Mouse (Mus musculus): Measurements from ENCODE around the gene Adam33. TPM values are rescaled to one million over a fixed set of nuclear protein-coding genes. Genes with fewer than 3 reads are reported as not detected.
"Not testable (repeated sequence)": the region's sequence is repeated elsewhere in the genome, so short reads cannot be mapped to it uniquely, and the experiment has no call there.

Gene Adam33
- polyA plus RNA-seq, 1 experiment from 2014 or later: 0.38 TPM

- H3K4me1 ChIP-seq (replicated peaks): peaks cover 14% of the 10 kb centered on the region; the same call in 1 of the 2 replicates
- H3K4me3 ChIP-seq (replicated peaks): no peak overlapping the region
- WGBS: 85% methylated on average over 5 of the region's 5 CpGs
- no peaks in the 10 kb centered on the region for H3K36me3 ChIP-seq
- H3K9ac ChIP-seq (replicated peaks): no peak overlapping the region
- peaks cover 49% of the 10 kb centered on the region for H3K27me3 ChIP-seq
- ATAC-seq: no peak
- H3K27ac ChIP-seq: no peak overlapping the region
- H3K9me3 ChIP-seq: no peaks in the 10 kb centered on the region
- H3K4me2 ChIP-seq (replicated peaks): no peak overlapping the region
Measured at GRCm38 (mm10) chr2:131038675-131039074, 24.9 kb downstream of the Adam33 start.

DNA sequence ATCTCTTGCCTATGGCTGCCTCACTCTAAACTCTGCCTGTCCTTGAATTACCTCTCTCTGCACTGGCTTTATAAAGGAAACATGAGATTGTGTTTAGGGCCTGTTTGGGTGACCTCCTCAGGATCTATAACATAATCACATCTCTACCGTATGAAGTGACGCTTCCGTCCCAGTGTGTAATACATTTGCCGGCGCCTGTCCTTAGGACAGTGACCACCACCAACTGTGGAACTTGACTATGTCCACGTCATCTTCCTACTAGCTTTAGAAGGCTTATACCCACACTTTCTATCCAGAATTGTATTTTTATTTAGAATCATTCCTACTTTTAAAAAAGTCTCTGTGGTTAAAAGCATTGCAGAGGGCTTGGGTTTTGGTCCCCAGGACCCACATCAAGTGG, 25.4 kb downstream of the Adam33 start:
- Histone ChIP-seq H3K27me3 (peaks cover 46% of the 10 kb centered on the region), H3K27ac (no peak overlapping the region), H3K36me3 (no peaks in the 10 kb centered on the region), H3K4me2 (replicated peaks) (no peak overlapping the region), H3K9ac (replicated peaks) (no peak overlapping the region), H3K4me1 (replicated peaks) (peaks cover 14% of the 10 kb centered on the region; the same call in 1 of the 2 replicates), H3K4me3 (replicated peaks) (no peak overlapping the region), H3K9me3 (no peaks in the 10 kb centered on the region)
- ATAC-seq: no peak
- 95% methylated on average over 6 of the region's 6 CpGs for WGBS

- H3K4me3 ChIP-seq (replicated peaks): no peak overlapping the region
- H3K36me3 ChIP-seq: no peaks in the 10 kb centered on the region
- ATAC-seq: no peak
- H3K9me3 ChIP-seq: no peaks in the 10 kb centered on the region
- H3K4me2 ChIP-seq (replicated peaks): no peak overlapping the region
- peaks cover 14% of the 10 kb centered on the region; the same call in 1 of the 2 replicates for H3K4me1 ChIP-seq (replicated peaks)
- peaks cover 39% of the 10 kb centered on the region for H3K27me3 ChIP-seq
- H3K27ac ChIP-seq: no peak overlapping the region
- no peak overlapping the region for H3K9ac ChIP-seq (replicated peaks)
- WGBS: 75% methylated on average over 17 of the region's 17 CpGs
Measured at GRCm38 (mm10) chr2:131037226-131037990, 26.2 kb downstream of the Adam33 start.

DNA sequence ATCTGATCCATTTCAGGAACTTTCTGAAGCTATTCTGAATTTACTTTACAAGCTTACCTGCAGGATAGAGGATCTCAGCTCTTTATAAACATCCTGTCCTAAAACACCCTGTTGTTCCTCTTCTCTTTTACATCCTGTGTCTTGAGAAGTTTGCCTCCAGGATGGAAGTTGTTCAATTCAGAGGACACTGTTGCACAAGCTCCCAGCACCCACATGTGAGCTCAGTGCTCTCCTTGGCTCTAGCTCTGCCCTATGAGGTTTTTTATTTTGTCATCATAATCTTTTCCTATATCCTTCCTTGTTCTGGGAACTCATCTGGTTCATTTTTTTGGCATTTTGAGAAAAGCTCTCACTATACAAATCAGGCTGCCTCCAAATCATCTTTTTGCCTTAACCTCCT, 26.9 kb downstream of the Adam33 start:
- Histone ChIP-seq H3K27ac (no peak overlapping the region), H3K9me3 (no peaks in the 10 kb centered on the region), H3K4me1 (replicated peaks) (peaks cover 12% of the 10 kb centered on the region; the same call in 1 of the 2 replicates), H3K36me3 (no peaks in the 10 kb centered on the region), H3K9ac (replicated peaks) (no peak overlapping the region), H3K27me3 (peaks cover 32% of the 10 kb centered on the region), H3K4me2 (replicated peaks) (no peak overlapping the region), H3K4me3 (replicated peaks) (no peak overlapping the region)
- ATAC-seq: no peak

- WGBS: 100% methylated on average over 2 of the region's 2 CpGs
- no peaks in the 10 kb centered on the region for H3K36me3 ChIP-seq
- ATAC-seq: no peak
- H3K27me3 ChIP-seq: peaks cover 28% of the 10 kb centered on the region
- no peaks in the 10 kb centered on the region for H3K9me3 ChIP-seq
- H3K9ac ChIP-seq (replicated peaks): no peak overlapping the region
- H3K4me3 ChIP-seq (replicated peaks): no peak overlapping the region
- H3K4me2 ChIP-seq (replicated peaks): no peak overlapping the region
- H3K4me1 ChIP-seq (replicated peaks): 0 out of 2 replicates have a peak, but pooled peaks cover 8% of the 10 kb centered on the region
- no peak overlapping the region for H3K27ac ChIP-seq
Measured at GRCm38 (mm10) chr2:131036343-131036742, 27.3 kb downstream of the Adam33 start.

GRCm38 (mm10) chr2:131031406-131031805, 32.2 kb downstream of the Adam33 start:
- WGBS: 70% methylated on average over 1 of the region's 1 CpGs
- not testable (repeated sequence) for H3K27me3 ChIP-seq; H3K4me3 ChIP-seq (replicated peaks); H3K4me2 ChIP-seq (replicated peaks); ATAC-seq; H3K4me1 ChIP-seq (replicated peaks); H3K9me3 ChIP-seq; H3K27ac ChIP-seq; H3K9ac ChIP-seq (replicated peaks)
- H3K36me3 ChIP-seq: peaks cover 21% of the 10 kb centered on the region

DNA sequence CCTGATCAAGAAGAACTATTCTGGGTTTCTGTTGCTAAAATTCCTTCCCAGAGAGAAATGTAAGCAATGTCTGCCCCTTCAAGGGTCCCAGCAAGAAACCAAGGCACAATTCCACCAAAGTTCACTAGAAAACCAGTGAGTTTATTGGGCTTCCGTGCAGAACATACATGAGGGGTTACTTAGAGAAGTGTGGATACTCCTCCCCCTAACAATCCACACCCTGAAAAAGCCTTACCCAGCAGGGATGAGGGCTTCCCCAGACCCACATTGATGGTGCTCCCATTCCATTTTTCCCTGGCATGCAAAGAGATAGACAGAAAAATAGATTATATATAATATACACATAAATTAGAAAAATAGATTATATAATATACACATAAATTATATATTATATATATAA, 32.6 kb downstream of the Adam33 start:
- H3K4me2 ChIP-seq (replicated peaks): no peak overlapping the region
- WGBS: 91% methylated on average over 1 of the region's 1 CpGs
- ATAC-seq: no peak
- no peaks in the 10 kb centered on the region for H3K9me3 ChIP-seq
- H3K36me3 ChIP-seq: peaks cover 25% of the 10 kb centered on the region
- no peak overlapping the region for H3K27ac ChIP-seq
- H3K9ac ChIP-seq (replicated peaks): no peak overlapping the region
- H3K27me3 ChIP-seq: no peaks in the 10 kb centered on the region
- no peaks in the 10 kb centered on the region for H3K4me1 ChIP-seq (replicated peaks)
- H3K4me3 ChIP-seq (replicated peaks): no peak overlapping the region

- H3K27ac ChIP-seq: no peak overlapping the region
- no peaks in the 10 kb centered on the region for H3K9me3 ChIP-seq
- H3K27me3 ChIP-seq: no peaks in the 10 kb centered on the region
- H3K4me1 ChIP-seq (replicated peaks): no peaks in the 10 kb centered on the region
- WGBS: 94% methylated on average over 2 of the region's 2 CpGs
- no peak overlapping the region for H3K4me2 ChIP-seq (replicated peaks)
- no peak overlapping the region for H3K9ac ChIP-seq (replicated peaks)
- peaks cover 29% of the 10 kb centered on the region for H3K36me3 ChIP-seq
- ATAC-seq: no peak
- no peak overlapping the region for H3K4me3 ChIP-seq (replicated peaks)
Measured at GRCm38 (mm10) chr2:131030561-131030960, 33.1 kb downstream of the Adam33 start.

DNA sequence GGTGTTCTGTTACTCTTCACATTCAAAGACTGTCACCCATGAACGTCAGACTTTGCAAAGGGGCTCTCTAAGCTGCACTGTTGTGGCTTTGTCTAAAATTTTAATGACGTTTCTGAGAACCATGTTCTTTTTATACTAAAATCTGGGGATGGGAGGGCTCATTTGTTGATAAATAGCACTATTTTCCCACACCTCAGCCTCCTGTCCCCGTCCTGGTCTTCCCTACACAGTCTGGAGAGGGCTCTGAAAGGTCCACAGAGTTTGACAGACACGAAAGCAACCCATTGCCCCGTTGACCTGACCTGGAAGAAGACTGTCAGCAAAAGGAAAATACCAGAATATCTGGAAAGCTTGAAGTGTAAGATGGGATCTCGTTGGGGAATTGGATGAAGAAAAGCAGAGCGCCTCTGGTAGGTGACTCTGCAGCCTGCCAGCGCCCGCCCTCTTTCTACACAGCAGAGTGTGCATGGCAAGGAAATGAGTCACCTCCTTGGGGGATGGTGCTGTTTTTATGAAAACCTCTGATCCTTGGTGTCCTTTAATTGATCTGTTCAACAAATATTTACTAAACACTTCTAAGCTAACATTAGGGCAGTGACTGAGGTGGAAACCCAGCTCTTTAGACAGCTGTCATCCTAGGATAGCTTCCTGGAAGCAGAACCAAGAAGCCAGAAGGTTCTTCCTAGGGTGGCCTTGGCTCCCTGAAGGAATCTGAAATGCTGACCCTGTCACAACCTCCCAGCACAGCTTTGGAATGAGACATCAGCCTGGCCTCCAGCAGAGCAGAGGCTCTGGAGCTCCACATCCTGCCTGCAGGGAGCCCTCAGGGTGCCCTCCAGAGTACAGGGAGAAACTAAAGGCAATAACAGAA, 34.3 kb downstream of the Adam33 start:
- Histone ChIP-seq H3K4me3 (replicated peaks) (no peak overlapping the region), H3K36me3 (peaks cover 39% of the 10 kb centered on the region), H3K27ac (no peak overlapping the region), H3K9ac (replicated peaks) (no peak overlapping the region), H3K4me2 (replicated peaks) (no peak overlapping the region), H3K27me3 (no peaks in the 10 kb centered on the region), H3K4me1 (replicated peaks) (no peaks in the 10 kb centered on the region), H3K9me3 (no peaks in the 10 kb centered on the region)
- no peak for ATAC-seq
- WGBS: 83% methylated on average over 9 of the region's 9 CpGs

DNA sequence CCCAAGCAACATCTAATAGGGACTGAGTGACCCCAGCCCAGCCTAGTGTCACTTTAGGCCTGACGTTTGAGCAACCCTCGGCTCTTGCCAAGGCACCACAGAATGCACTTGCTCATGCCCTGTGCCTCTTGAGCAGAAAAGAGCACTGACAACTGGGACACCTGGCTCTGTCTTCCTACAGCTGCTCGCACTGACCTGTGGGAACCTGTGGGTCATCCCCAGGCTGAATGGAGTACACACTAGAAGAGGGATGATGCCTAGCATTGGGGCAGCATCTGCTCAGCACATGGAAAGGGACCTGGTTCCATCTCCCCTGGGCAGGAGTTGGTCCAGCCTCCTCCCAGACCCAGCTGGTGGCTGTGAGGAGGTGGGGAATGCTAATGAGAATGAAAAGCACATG, 36.7 kb downstream of the Adam33 start:
- H3K4me3 ChIP-seq (replicated peaks): no peak overlapping the region
- no peak overlapping the region for H3K9ac ChIP-seq (replicated peaks)
- H3K36me3 ChIP-seq: peaks cover 60% of the 10 kb centered on the region
- WGBS: 91% methylated on average over 3 of the region's 3 CpGs
- no peak overlapping the region for H3K27ac ChIP-seq
- no peaks in the 10 kb centered on the region for H3K27me3 ChIP-seq
- no peak for ATAC-seq
- H3K4me2 ChIP-seq (replicated peaks): no peak overlapping the region
- no peaks in the 10 kb centered on the region for H3K4me1 ChIP-seq (replicated peaks)
- H3K9me3 ChIP-seq: no peaks in the 10 kb centered on the region

DNA sequence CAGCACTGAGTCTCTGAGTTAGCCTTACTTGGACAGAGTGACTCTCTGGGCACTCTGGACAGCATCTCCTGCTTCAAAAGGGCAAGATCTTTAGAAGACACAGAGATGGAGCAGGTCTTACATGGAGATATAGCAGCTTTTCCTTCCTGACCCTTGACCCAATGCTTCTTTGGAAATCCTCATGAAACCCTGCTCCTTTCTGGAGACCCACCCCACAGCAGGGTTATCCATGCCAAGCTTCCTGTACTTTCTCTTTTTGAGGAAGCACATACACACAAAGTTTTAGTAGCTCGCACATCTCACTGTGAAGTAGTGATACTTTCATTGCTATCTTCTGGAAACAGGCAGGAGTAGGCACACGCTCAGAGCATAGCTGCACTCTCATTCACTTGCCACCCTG, 38.4 kb downstream of the Adam33 start:
- Histone ChIP-seq H3K9me3 (no peaks in the 10 kb centered on the region), H3K36me3 (peaks cover 74% of the 10 kb centered on the region), H3K4me1 (replicated peaks) (no peaks in the 10 kb centered on the region), H3K4me2 (replicated peaks) (no peak overlapping the region), H3K27ac (no peak overlapping the region), H3K27me3 (no peaks in the 10 kb centered on the region), H3K9ac (replicated peaks) (no peak overlapping the region), H3K4me3 (replicated peaks) (no peak overlapping the region)
- no peak for ATAC-seq
- 97% methylated on average over 2 of the region's 2 CpGs for WGBS

DNA sequence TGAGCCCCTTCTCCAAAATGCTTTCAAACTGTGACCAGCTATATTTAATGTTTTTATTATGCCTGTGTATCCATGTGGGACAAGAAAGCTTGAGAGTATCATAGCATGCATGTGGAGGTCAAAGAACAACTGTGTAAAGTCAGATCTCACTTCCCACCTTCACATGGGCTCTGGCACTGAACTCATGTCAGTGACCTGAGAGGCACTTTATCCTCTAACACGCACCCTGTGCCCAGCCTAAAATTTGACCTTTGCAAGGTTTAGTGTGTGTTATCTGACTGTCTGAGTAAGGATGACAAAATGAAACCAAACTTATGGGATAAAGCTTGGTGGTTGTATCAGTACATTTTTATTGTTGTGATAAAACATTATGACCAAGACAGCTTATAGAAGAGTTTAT, 53.0 kb downstream of the Adam33 start:
- WGBS: 77% methylated on average over 1 of the region's 1 CpGs
- no peak overlapping the region for H3K4me2 ChIP-seq (replicated peaks)
- ATAC-seq: no peak
- no peak overlapping the region for H3K9ac ChIP-seq (replicated peaks)
- H3K27ac ChIP-seq: no peak overlapping the region
- H3K27me3 ChIP-seq: no peaks in the 10 kb centered on the region
- no peaks in the 10 kb centered on the region for H3K9me3 ChIP-seq
- H3K4me1 ChIP-seq (replicated peaks): no peaks in the 10 kb centered on the region
- peaks cover 68% of the 10 kb centered on the region for H3K36me3 ChIP-seq
- H3K4me3 ChIP-seq (replicated peaks): no peak overlapping the region
